Mouse (Mus musculus): ENCODE data around the gene Arrb1.

DNA sequence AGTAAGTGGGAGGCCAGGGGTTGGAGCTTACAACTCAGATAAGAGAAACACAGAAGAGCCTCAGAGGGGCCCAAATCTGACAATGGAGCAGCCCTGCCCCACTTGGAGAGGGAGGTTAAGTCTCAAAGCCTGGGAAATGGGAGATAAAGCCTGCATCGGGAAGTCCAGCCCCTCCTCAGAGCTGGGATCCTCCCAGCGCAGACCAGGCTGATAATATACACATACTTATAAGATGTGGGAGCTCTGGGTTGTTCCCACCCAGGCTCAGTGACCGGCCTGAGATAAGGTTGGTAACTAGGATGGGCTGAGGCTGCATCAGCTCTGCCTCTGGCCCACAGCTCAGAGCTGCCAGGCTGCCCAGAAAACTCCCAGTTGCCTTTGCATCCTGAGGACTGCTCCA is 106.8 kb downstream of the Arrb1 start:
- no peak for TF ChIP-seq POLR2A (IDR thresholded peaks at IDR 0.05; ENCODE audit: control insufficient read depth, extremely low read depth, insufficient read depth, low read length, poor library complexity)
- TF ChIP-seq CTCF (IDR thresholded peaks at IDR 0.05; ENCODE audit: borderline replicate concordance, control insufficient read depth, extremely low read depth, insufficient read depth, low read length, poor library complexity), result no peak
